Mouse (Mus musculus): ENCODE measurements around the gene H2-Ke6. TPM values are rescaled to one million over a fixed set of nuclear protein-coding genes. Genes with fewer than 3 reads are reported as not detected.

H2-Ke6 gene
- polyA plus RNA-seq, 1 experiment from 2014 or later: 57.7 TPM

GRCm38 (mm10) chr17:34045941-34046340 is 18.1 kb upstream of the H2-Ke6 start:
- peaks cover 5% of the 10 kb centered on the region; the same call in 1 of the 2 replicates for H3K9me3 ChIP-seq (ENCODE audit: control insufficient read depth, low read length)
- WGBS: 74% methylated on average over 14 of the region's 14 CpGs
- no peaks in the 10 kb centered on the region for H3K4me1 ChIP-seq (ENCODE audit: control insufficient read depth in 2 of 2, insufficient read depth in 2 of 2, low read length in 2 of 2)
- no peaks in the 10 kb centered on the region for H3K36me3 ChIP-seq (ENCODE audit: control insufficient read depth, insufficient read depth, low read length)
- ATAC-seq (ENCODE audit: insufficient number of reproducible peaks, insufficient read depth, low FRiP score, low read depth): no peak
- no peak overlapping the region for H3K27ac ChIP-seq (replicated peaks in 1 of 2; ENCODE audit: control insufficient read depth in 1 of 2, insufficient read depth in 1 of 2, low read depth in 2 of 2, low read length in 2 of 2)
- no peak overlapping the region for H3K4me2 ChIP-seq (ENCODE audit: low read length)
- H3K27me3 ChIP-seq (ENCODE audit: control insufficient read depth, insufficient read depth, low read length): peaks cover 18% of the 10 kb centered on the region
- no peak overlapping the region for H3K4me3 ChIP-seq (ENCODE audit: control insufficient read depth in 1 of 2, insufficient read depth in 1 of 2, low read depth in 1 of 2, low read length in 2 of 2)
- no peak overlapping the region for H3K9ac ChIP-seq (ENCODE audit: low read length)

- Histone ChIP-seq H3K27me3 (ENCODE audit: control insufficient read depth, insufficient read depth, low read length) (peaks cover 39% of the 10 kb centered on the region), H3K4me1 (ENCODE audit: control insufficient read depth in 2 of 2, insufficient read depth in 2 of 2, low read length in 2 of 2) (peaks cover 10 to 22% of the 10 kb centered on the region in 2 experiments), H3K9me3 (ENCODE audit: control insufficient read depth, low read length) (no peaks in the 10 kb centered on the region), H3K9ac (ENCODE audit: low read length) (0 out of 2 replicates have a peak overlapping the region, but pooled peaks have one; percentile 22), H3K4me2 (ENCODE audit: low read length) (peak overlapping the region; percentile 60), H3K36me3 (ENCODE audit: control insufficient read depth, insufficient read depth, low read length) (peaks cover 31% of the 10 kb centered on the region), H3K27ac (replicated peaks in 1 of 2; ENCODE audit: control insufficient read depth in 1 of 2, insufficient read depth in 1 of 2, low read depth in 2 of 2, low read length in 2 of 2) (no peak overlapping the region), H3K4me3 (ENCODE audit: control insufficient read depth in 1 of 2, insufficient read depth in 1 of 2, low read depth in 1 of 2, low read length in 2 of 2) (peak overlapping the region in 1 of 2 experiments; percentile 21; a peak in 2 of 4 replicates)
- WGBS: 20% methylated on average over 17 of the region's 17 CpGs
- ATAC-seq (ENCODE audit: insufficient number of reproducible peaks, insufficient read depth, low FRiP score, low read depth): no peak
Observed at GRCm38 (mm10) chr17:34039562-34040450, 11.9 kb upstream of the H2-Ke6 start.

- ATAC-seq (ENCODE audit: insufficient number of reproducible peaks, insufficient read depth, low FRiP score, low read depth): no peak
- 8% methylated on average over 28 of the region's 28 CpGs for WGBS
- peaks cover 10 to 25% of the 10 kb centered on the region in 2 experiments for H3K4me1 ChIP-seq (ENCODE audit: control insufficient read depth in 2 of 2, insufficient read depth in 2 of 2, low read length in 2 of 2)
- H3K36me3 ChIP-seq (ENCODE audit: control insufficient read depth, insufficient read depth, low read length): peaks cover 39% of the 10 kb centered on the region
- peak within 1 kb of the TSS; percentile 22 for H3K9ac ChIP-seq (ENCODE audit: low read length)
- peak within 1 kb of the TSS in 1 of 2 experiments; percentile 21; a peak in 2 of 4 replicates for H3K4me3 ChIP-seq (ENCODE audit: control insufficient read depth in 1 of 2, insufficient read depth in 1 of 2, low read depth in 1 of 2, low read length in 2 of 2)
- peaks cover 39% of the 10 kb centered on the region for H3K27me3 ChIP-seq (ENCODE audit: control insufficient read depth, insufficient read depth, low read length)
- H3K9me3 ChIP-seq (ENCODE audit: control insufficient read depth, low read length): no peaks in the 10 kb centered on the region
- peak within 1 kb of the TSS; percentile 60 for H3K4me2 ChIP-seq (ENCODE audit: low read length)
- H3K27ac ChIP-seq (replicated peaks in 1 of 2; ENCODE audit: control insufficient read depth in 1 of 2, insufficient read depth in 1 of 2, low read depth in 2 of 2, low read length in 2 of 2): no peak within 1 kb of the TSS
Observed at GRCm38 (mm10) chr17:34038878-34039561, 11.2 kb upstream of the H2-Ke6 start, which contains the start of gene Col11a2. Col11a2 (plus strand) TSS chr17:34039437.

- peak overlapping the region; percentile 21; the same call in 1 of the 2 replicates for H3K9ac ChIP-seq (ENCODE audit: low read length)
Observed at GRCm38 (mm10) chr17:34038440-34038839, 10.6 kb upstream of the H2-Ke6 start.

GRCm38 (mm10) chr17:34037241-34037640 is 9.4 kb upstream of the H2-Ke6 start:
- WGBS: 92% methylated on average over 7 of the region's 7 CpGs
- H3K9ac ChIP-seq (ENCODE audit: low read length): no peak overlapping the region
- peaks cover 15 to 31% of the 10 kb centered on the region in 2 experiments for H3K4me1 ChIP-seq (ENCODE audit: control insufficient read depth in 2 of 2, insufficient read depth in 2 of 2, low read length in 2 of 2)
- no peak overlapping the region for H3K27ac ChIP-seq (replicated peaks in 1 of 2; ENCODE audit: control insufficient read depth in 1 of 2, insufficient read depth in 1 of 2, low read depth in 2 of 2, low read length in 2 of 2)
- no peaks in the 10 kb centered on the region for H3K9me3 ChIP-seq (ENCODE audit: control insufficient read depth, low read length)
- no peak for ATAC-seq (ENCODE audit: insufficient number of reproducible peaks, insufficient read depth, low FRiP score, low read depth)
- H3K36me3 ChIP-seq (ENCODE audit: control insufficient read depth, insufficient read depth, low read length): peaks cover 48% of the 10 kb centered on the region
- peaks cover 34% of the 10 kb centered on the region for H3K27me3 ChIP-seq (ENCODE audit: control insufficient read depth, insufficient read depth, low read length)
- no peak overlapping the region for H3K4me3 ChIP-seq (ENCODE audit: control insufficient read depth in 1 of 2, insufficient read depth in 1 of 2, low read depth in 1 of 2, low read length in 2 of 2)
- no peak overlapping the region for H3K4me2 ChIP-seq (ENCODE audit: low read length)

More at GRCm38 (mm10) chr17:34038440-34038839, 10.6 kb upstream of the H2-Ke6 start:
- H3K4me1 ChIP-seq (ENCODE audit: control insufficient read depth in 2 of 2, insufficient read depth in 2 of 2, low read length in 2 of 2): peaks cover 10 to 25% of the 10 kb centered on the region in 2 experiments
- H3K36me3 ChIP-seq (ENCODE audit: control insufficient read depth, insufficient read depth, low read length): peaks cover 45% of the 10 kb centered on the region
- no peaks in the 10 kb centered on the region for H3K9me3 ChIP-seq (ENCODE audit: control insufficient read depth, low read length)
- 28% methylated on average over 16 of the region's 21 CpGs for WGBS
- no peak overlapping the region for H3K27ac ChIP-seq (replicated peaks in 1 of 2; ENCODE audit: control insufficient read depth in 1 of 2, insufficient read depth in 1 of 2, low read depth in 2 of 2, low read length in 2 of 2)
- peak overlapping the region; percentile 60 for H3K4me2 ChIP-seq (ENCODE audit: low read length)
- no peak for ATAC-seq (ENCODE audit: insufficient number of reproducible peaks, insufficient read depth, low FRiP score, low read depth)
- H3K4me3 ChIP-seq (ENCODE audit: control insufficient read depth in 1 of 2, insufficient read depth in 1 of 2, low read depth in 1 of 2, low read length in 2 of 2): peak overlapping the region in 1 of 2 experiments; percentile 21; a peak in 2 of 4 replicates
- H3K27me3 ChIP-seq (ENCODE audit: control insufficient read depth, insufficient read depth, low read length): peaks cover 39% of the 10 kb centered on the region

GRCm38 (mm10) chr17:34036647-34037046 is 8.8 kb upstream of the H2-Ke6 start:
- Histone ChIP-seq H3K27me3 (ENCODE audit: control insufficient read depth, insufficient read depth, low read length) (peaks cover 28% of the 10 kb centered on the region), H3K9ac (ENCODE audit: low read length) (no peak overlapping the region), H3K27ac (replicated peaks in 1 of 2; ENCODE audit: control insufficient read depth in 1 of 2, insufficient read depth in 1 of 2, low read depth in 2 of 2, low read length in 2 of 2) (no peak overlapping the region), H3K4me3 (ENCODE audit: control insufficient read depth in 1 of 2, insufficient read depth in 1 of 2, low read depth in 1 of 2, low read length in 2 of 2) (no peak overlapping the region), H3K9me3 (ENCODE audit: control insufficient read depth, low read length) (no peaks in the 10 kb centered on the region), H3K4me1 (ENCODE audit: control insufficient read depth in 2 of 2, insufficient read depth in 2 of 2, low read length in 2 of 2) (peaks cover 15 to 31% of the 10 kb centered on the region in 2 experiments), H3K4me2 (ENCODE audit: low read length) (no peak overlapping the region), H3K36me3 (ENCODE audit: control insufficient read depth, insufficient read depth, low read length) (peaks cover 48% of the 10 kb centered on the region)
- no peak for ATAC-seq (ENCODE audit: insufficient number of reproducible peaks, insufficient read depth, low FRiP score, low read depth)
- 74% methylated on average over 10 of the region's 10 CpGs for WGBS

- Histone ChIP-seq H3K4me1 (ENCODE audit: control insufficient read depth in 2 of 2, insufficient read depth in 2 of 2, low read length in 2 of 2) (peaks cover 17 to 34% of the 10 kb centered on the region in 2 experiments), H3K27me3 (ENCODE audit: control insufficient read depth, insufficient read depth, low read length) (peaks cover 17% of the 10 kb centered on the region), H3K27ac (replicated peaks in 1 of 2; ENCODE audit: control insufficient read depth in 1 of 2, insufficient read depth in 1 of 2, low read depth in 2 of 2, low read length in 2 of 2) (no peak overlapping the region), H3K9ac (ENCODE audit: low read length) (no peak overlapping the region), H3K9me3 (ENCODE audit: control insufficient read depth, low read length) (no peaks in the 10 kb centered on the region), H3K4me3 (ENCODE audit: control insufficient read depth in 1 of 2, insufficient read depth in 1 of 2, low read depth in 1 of 2, low read length in 2 of 2) (no peak overlapping the region), H3K36me3 (ENCODE audit: control insufficient read depth, insufficient read depth, low read length) (peaks cover 48% of the 10 kb centered on the region), H3K4me2 (ENCODE audit: low read length) (no peak overlapping the region)
- WGBS: 89% methylated on average over 9 of the region's 9 CpGs
- ATAC-seq (ENCODE audit: insufficient number of reproducible peaks, insufficient read depth, low FRiP score, low read depth): no peak
Observed at GRCm38 (mm10) chr17:34035517-34035916, 7.7 kb upstream of the H2-Ke6 start.
